Mouse (Mus musculus) heart, embryonic 14.5 days (tissue): ENCODE measurements at regions not wholly inside any gene's neighbourhood (a gene's known extent, or its start where the extent isn't known, plus 50 kb on each side); places are given as distances from the start of the nearest gene placed in this dataset.

Experiments
- ATAC-seq: fragments of 200-750 bp; cut with Nextera tagmentation; 2 replicates; pipeline ENCODE4 v1.8.0; 2017; ENCODE audit warnings: low read depth, moderate TSS enrichment; ENCODE audit not compliant: insufficient number of reproducible peaks, insufficient read depth, low FRiP score
- H3K27ac ChIP-seq, 2 experiments: fragments of 200-500 bp in 1 of 2; fragments of 300-500 bp in 1 of 2; sonication (generic) in 1 of 2; replicated peaks in 1 of 2; 2 replicates each; pipeline ENCODE4 v1.5.1; 2012 to 2014; ENCODE audit warnings: low read depth in 2 of 2, low read length in 2 of 2, control low read depth in 1 of 2, mild to moderate bottlenecking in 1 of 2, mixed read lengths in 1 of 2; ENCODE audit not compliant: control insufficient read depth in 1 of 2, insufficient read depth in 1 of 2
- H3K27me3 ChIP-seq: fragments of 300-500 bp; sonication (generic); 2 replicates; pipeline ENCODE4 v1.6.1; 2014; ENCODE audit warnings: mild to moderate bottlenecking, low read length, control low read depth; ENCODE audit not compliant: control insufficient read depth, insufficient read depth
- H3K36me3 ChIP-seq: fragments of 300-500 bp; sonication (generic); 2 replicates; pipeline ENCODE4 v1.6.1; 2014; ENCODE audit warnings: mild to moderate bottlenecking, control low read depth, low read length, mixed read lengths; ENCODE audit not compliant: control insufficient read depth, insufficient read depth
- H3K4me1 ChIP-seq, 2 experiments: fragments of 200-500 bp in 1 of 2; fragments of 300-500 bp in 1 of 2; sonication (generic) in 1 of 2; 2 replicates each; pipeline ENCODE4 v1.6.1; 2012 to 2014; ENCODE audit warnings: low read length in 2 of 2, control low read depth in 1 of 2, mixed read lengths in 1 of 2; ENCODE audit not compliant: control insufficient read depth in 2 of 2, insufficient read depth in 2 of 2
- H3K4me2 ChIP-seq: fragments of 300-500 bp; sonication (generic); 2 replicates; pipeline ENCODE4 v1.6.1; 2014; ENCODE audit warnings: mild to moderate bottlenecking, low read length
- H3K4me3 ChIP-seq, 2 experiments: fragments of 200-500 bp in 1 of 2; fragments of 300-500 bp in 1 of 2; sonication (generic) in 1 of 2; 2 replicates each; pipeline ENCODE4 v1.5.1; 2012 to 2014; ENCODE audit warnings: low read length in 2 of 2, mild to moderate bottlenecking in 2 of 2, control low read depth in 1 of 2, low read depth in 1 of 2, moderate library complexity in 1 of 2; ENCODE audit not compliant: control insufficient read depth in 1 of 2, insufficient read depth in 1 of 2
- H3K9ac ChIP-seq: fragments of 300-500 bp; sonication (generic); 2 replicates; pipeline ENCODE4 v1.6.1; 2014; ENCODE audit warnings: mild to moderate bottlenecking, low read length
- H3K9me3 ChIP-seq: fragments of 300-500 bp; sonication (generic); 2 replicates; pipeline ENCODE4 v1.6.1; 2016; ENCODE audit warnings: low read length, control low read depth; ENCODE audit not compliant: control insufficient read depth
- WGBS: fragments of 180-500 bp; shearing (Covaris S2); extraction: QIAGEN DNeasy Blood & Tissue Kit; methylation state at CpG from one replicate; pipeline ENCODE4 v1.1.7; 2014; 5-methylcytosine and 5-hydroxymethylcytosine counted together

DNA sequence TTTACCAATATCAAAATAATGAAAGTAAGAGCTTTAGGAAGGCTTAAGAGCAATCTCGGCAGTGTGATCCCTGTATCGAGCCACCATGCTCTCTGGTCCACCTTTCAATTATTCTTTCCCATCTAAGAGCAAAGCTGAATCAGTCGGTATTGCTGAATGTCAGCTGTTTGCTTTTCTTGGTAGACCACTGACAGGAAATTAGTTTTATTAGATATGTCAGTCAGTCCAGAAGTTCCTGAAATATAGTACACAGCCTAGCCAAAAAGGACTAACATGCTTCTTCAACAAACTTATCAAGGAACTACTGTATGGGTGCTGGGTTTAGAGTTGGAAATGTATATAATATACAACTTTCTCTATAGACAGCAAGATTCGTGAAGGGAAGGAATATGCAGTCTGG lies 91.3 kb upstream of the 1700020N01Rik start:
- H3K4me1 ChIP-seq: no peaks in the 10 kb centered on the region
- no peak overlapping the region for H3K4me3 ChIP-seq
- no peak overlapping the region for H3K4me2 ChIP-seq
- WGBS: 88% methylated on average over 4 of the region's 4 CpGs
- H3K27me3 ChIP-seq: no peaks in the 10 kb centered on the region
- no peaks in the 10 kb centered on the region for H3K9me3 ChIP-seq
- ATAC-seq: no peak
- H3K27ac ChIP-seq: no peak overlapping the region
- no peak overlapping the region for H3K9ac ChIP-seq
- no peaks in the 10 kb centered on the region for H3K36me3 ChIP-seq

DNA sequence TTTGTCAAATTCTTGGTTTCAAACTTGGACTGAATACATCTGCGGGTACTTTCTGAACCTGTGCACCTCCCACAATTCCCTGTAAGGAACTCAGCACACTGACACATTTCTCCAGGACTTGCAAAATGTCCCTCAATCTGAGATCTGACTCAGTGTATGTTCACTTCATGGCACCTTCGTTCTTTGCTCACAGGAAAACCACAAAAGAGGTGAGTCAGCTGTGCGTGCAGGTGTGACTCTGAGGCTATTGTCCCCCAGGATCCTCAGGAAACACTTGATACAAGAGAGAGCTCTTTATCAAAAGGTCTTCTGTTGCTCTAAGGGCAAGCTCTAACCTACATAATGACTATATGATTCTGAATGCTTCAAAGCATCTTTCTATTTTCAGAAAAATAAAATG lies 88.5 kb upstream of the 1700020N01Rik start:
- Histone ChIP-seq H3K4me2 (no peak overlapping the region), H3K9me3 (no peaks in the 10 kb centered on the region), H3K4me3 (no peak overlapping the region), H3K36me3 (no peaks in the 10 kb centered on the region), H3K9ac (no peak overlapping the region), H3K27ac (no peak overlapping the region), H3K4me1 (no peaks in the 10 kb centered on the region), H3K27me3 (no peaks in the 10 kb centered on the region)
- ATAC-seq: no peak
- 80% methylated on average over 3 of the region's 3 CpGs for WGBS

DNA sequence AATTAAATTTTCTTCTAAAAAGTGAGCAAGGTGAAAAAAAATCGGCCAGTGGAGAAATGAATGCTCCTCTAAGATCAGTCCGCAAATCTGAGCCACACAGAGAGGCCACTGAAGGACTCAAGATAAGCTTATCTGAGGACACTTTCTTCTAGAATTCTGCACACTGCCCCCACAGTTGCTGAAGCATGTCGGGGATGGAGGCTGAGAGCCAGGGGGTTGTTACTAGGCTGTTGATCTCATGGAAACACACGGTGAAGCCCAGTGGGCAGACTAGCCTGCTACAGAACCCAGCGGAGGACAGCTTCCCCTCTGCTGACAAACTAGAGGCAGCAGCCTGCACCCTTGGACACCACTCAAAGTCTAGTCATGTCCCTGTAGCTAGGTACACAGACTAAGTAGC lies 81.6 kb upstream of the 1700020N01Rik start:
- Histone ChIP-seq H3K27ac (no peak overlapping the region), H3K4me1 (peaks cover 3 to 12% of the 10 kb centered on the region in 2 experiments; a peak in 3 of 4 replicates), H3K36me3 (no peaks in the 10 kb centered on the region), H3K4me3 (no peak overlapping the region), H3K27me3 (no peaks in the 10 kb centered on the region), H3K9me3 (no peaks in the 10 kb centered on the region), H3K9ac (no peak overlapping the region), H3K4me2 (no peak overlapping the region)
- 24% methylated on average over 5 of the region's 5 CpGs for WGBS
- no peak for ATAC-seq

DNA sequence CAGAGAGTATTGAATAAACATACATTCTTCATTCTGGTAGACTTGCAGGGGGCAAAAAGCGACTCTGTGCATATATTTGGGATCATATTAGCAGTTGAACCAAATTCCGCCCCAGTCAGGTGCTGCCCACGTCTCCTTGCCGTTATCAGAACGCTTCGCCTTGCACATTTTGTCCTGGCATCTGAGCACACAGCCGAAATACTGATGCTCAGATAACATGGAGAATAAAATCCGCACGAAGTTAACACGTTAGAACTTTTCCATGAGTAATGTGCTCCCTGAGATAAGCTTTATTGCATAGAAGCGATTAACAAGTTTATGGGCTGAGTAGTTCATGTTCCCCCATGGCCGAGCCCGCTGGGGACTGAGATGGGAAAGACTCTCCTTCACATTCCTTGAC lies 80.5 kb upstream of the 1700020N01Rik start:
- 75% methylated on average over 13 of the region's 13 CpGs for WGBS
- Histone ChIP-seq H3K4me3 (no peak overlapping the region), H3K4me1 (peaks cover 3 to 12% of the 10 kb centered on the region in 2 experiments; a peak in 3 of 4 replicates), H3K9me3 (no peaks in the 10 kb centered on the region), H3K27ac (no peak overlapping the region), H3K9ac (no peak overlapping the region), H3K27me3 (no peaks in the 10 kb centered on the region), H3K36me3 (no peaks in the 10 kb centered on the region), H3K4me2 (no peak overlapping the region)
- ATAC-seq: no peak

DNA sequence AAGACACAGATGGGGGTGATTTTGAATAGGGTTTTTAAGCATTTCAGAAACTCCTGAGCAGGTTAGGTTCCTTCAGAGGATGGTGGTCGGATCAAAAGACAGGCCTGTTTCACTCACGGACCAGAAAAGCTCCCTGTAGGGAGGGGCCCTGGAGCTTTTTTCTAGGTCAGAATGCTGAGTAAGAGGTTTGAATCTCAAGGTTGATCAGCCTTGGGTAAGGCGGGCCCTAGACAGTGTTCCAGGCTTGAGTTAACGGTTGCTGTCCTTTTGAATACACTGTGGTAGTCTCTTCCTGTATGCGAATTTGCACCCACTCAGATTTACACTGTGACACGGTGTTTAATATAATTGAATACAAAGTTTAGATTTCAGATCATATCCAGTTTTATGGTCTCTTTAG lies 75.2 kb upstream of the 1700020N01Rik start:
- peaks cover 3% of the 10 kb centered on the region in 2 experiments; a peak in 3 of 4 replicates for H3K4me1 ChIP-seq
- ATAC-seq: no peak
- WGBS: 83% methylated on average over 6 of the region's 6 CpGs
- no peaks in the 10 kb centered on the region for H3K9me3 ChIP-seq
- H3K36me3 ChIP-seq: no peaks in the 10 kb centered on the region
- no peak overlapping the region for H3K27ac ChIP-seq
- H3K9ac ChIP-seq: no peak overlapping the region
- H3K27me3 ChIP-seq: no peaks in the 10 kb centered on the region
- H3K4me2 ChIP-seq: no peak overlapping the region
- no peak overlapping the region for H3K4me3 ChIP-seq

DNA sequence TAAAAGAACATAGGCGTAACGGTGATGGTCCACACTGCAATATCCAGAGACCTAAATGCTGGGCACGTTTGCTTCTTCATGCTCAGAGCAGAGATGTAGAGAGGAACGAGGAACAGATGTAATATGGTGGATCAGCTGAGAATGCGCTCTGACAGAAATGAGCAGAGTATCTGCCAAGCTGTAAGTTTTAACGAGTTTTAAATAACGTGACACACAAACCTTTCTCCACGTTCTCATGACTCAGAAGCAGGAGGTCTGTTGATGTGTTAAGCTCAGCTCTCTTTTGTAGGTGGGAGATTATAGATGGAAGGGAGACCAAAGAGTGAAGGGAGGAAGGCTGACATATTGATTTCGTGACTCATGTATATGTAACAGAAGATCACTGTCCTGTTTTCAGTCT lies 72.1 kb upstream of the 1700020N01Rik start:
- Histone ChIP-seq H3K27ac (no peak overlapping the region), H3K4me1 (no peaks in the 10 kb centered on the region), H3K4me3 (no peak overlapping the region), H3K9me3 (no peaks in the 10 kb centered on the region), H3K4me2 (no peak overlapping the region), H3K9ac (no peak overlapping the region), H3K27me3 (no peaks in the 10 kb centered on the region), H3K36me3 (no peaks in the 10 kb centered on the region)
- ATAC-seq: no peak
- WGBS: 77% methylated on average over 9 of the region's 9 CpGs

DNA sequence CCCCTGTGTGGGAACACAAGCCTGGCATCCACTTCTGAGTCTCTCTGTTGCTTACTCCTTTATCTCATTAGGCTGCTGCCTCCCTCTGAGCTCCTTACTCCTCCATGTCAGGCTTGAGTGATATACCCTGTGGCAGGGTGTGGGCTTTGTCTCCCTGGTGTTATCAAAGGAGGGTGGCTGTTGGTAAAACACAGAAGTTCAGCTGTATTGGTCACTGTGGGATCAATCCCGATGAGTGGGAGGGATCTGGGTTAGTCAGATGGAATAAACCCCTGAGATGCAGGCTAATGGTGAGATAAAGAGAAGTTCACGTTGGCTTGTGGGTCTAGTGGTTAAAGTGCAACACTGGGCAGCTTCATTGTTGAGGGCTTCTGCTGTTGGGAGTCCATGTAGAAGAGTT lies 67.4 kb upstream of the 1700020N01Rik start:
- no peaks in the 10 kb centered on the region for H3K27me3 ChIP-seq
- H3K36me3 ChIP-seq: no peaks in the 10 kb centered on the region
- H3K27ac ChIP-seq: no peak overlapping the region
- 40% methylated on average over 2 of the region's 2 CpGs for WGBS
- H3K9me3 ChIP-seq: no peaks in the 10 kb centered on the region
- no peak overlapping the region for H3K4me2 ChIP-seq
- no peak overlapping the region for H3K4me3 ChIP-seq
- H3K4me1 ChIP-seq: no peaks in the 10 kb centered on the region
- ATAC-seq: no peak
- no peak overlapping the region for H3K9ac ChIP-seq

DNA sequence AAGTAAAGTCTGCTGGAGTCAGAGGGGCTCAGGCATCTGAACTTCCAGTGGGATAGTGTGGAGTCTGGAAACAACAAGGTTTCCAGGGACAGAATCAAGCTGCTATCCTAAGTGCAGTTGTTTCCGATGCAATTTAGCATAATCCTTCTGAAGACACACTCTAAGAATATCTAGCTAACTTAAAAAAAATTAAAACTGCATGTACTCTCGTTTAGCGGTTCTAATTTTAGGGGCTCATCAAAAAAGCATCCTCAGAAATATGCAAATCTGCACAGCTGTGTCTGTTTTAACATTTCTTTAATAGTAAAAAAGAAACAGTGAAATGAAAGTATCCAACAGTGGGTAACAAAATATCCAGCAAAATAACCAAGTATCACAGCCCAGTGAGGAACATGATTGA lies 64.5 kb upstream of the 1700020N01Rik start:
- no peak overlapping the region for H3K4me3 ChIP-seq
- H3K4me1 ChIP-seq: no peaks in the 10 kb centered on the region
- no peaks in the 10 kb centered on the region for H3K27me3 ChIP-seq
- no peak overlapping the region for H3K9ac ChIP-seq
- H3K36me3 ChIP-seq: no peaks in the 10 kb centered on the region
- ATAC-seq: no peak
- no peaks in the 10 kb centered on the region for H3K9me3 ChIP-seq
- no peak overlapping the region for H3K4me2 ChIP-seq
- 83% methylated on average over 3 of the region's 3 CpGs for WGBS
- H3K27ac ChIP-seq: no peak overlapping the region
